Mouse (Mus musculus): ENCODE results near the gene Entpd1.
A peak's percentile ranks its signal among the peaks of the same experiment; 100 is the strongest.

Entpd1 gene

GRCm38 (mm10) chr19:40722137-40723038 is 110.2 kb downstream of the Entpd1 start:
- DNase-seq (ENCODE audit: low read depth, low spot score) = peak; percentile 41

GRCm38 (mm10) chr19:40723516-40723915 is 111.3 kb downstream of the Entpd1 start:
- no peak for DNase-seq (ENCODE audit: low read depth, low spot score)

DNA sequence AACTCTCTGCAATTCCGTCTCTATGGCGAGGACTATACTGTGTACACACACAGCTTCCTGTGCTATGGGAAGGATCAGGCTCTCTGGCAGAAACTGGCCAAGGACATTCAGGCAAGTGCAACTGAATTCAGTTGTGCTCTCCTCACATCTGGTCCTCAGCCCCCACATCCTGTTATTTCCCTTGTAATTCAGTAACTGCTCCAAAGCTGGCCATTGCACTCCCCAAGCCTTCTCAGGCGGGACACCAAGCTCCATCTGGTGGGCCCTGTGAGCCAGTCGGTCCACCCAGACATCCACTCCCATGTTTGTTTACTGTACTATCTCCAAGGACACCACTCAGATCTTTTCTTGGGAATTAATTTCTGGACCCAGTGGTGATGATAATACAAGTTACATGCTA is 114.0 kb downstream of the Entpd1 start:
- no peak for DNase-seq (ENCODE audit: low read depth, low spot score)

GRCm38 (mm10) chr19:40726614-40727013 is 114.4 kb downstream of the Entpd1 start:
- DNase-seq (ENCODE audit: low read depth, low spot score) = no peak

GRCm38 (mm10) chr19:40728213-40728612 is 116.0 kb downstream of the Entpd1 start:
- no peak for DNase-seq (ENCODE audit: low read depth, low spot score)

GRCm38 (mm10) chr19:40728732-40729420 is 116.7 kb downstream of the Entpd1 start:
- no peak for DNase-seq (ENCODE audit: low read depth, low spot score)

- no peak for DNase-seq (ENCODE audit: low read depth, low spot score)
These were observed 121.2 kb downstream of the Entpd1 start for GRCm38 (mm10) chr19:40733409-40733808.

- DNase-seq (ENCODE audit: low read depth, low spot score) = no peak
These were observed 121.7 kb downstream of the Entpd1 start for GRCm38 (mm10) chr19:40733849-40734248.

GRCm38 (mm10) chr19:40736680-40737512 is 124.7 kb downstream of the Entpd1 start:
- DNase-seq (ENCODE audit: low read depth, low spot score) = peak; percentile 91

DNA sequence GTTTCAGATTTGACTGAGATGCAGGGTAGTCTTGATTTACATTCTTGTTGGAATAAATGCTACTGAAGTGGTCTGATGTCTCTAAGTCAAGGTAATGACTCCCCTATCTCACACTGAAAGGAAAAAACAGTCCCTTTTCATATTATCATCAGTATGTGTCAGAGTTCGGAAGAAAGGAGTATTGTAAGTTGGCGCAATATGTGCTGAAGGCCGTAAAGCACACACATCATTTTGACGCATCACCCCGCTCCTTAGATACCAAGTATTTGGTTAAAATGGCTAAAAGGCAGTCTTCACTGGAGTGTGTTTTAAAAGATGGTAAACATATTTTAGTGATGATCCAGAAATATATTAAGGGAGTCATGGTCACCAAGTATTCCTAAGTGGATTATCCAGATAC is 125.4 kb downstream of the Entpd1 start:
- no peak for DNase-seq (ENCODE audit: low read depth, low spot score)

- no peak for DNase-seq (ENCODE audit: low read depth, low spot score)
These were observed 126.6 kb downstream of the Entpd1 start for GRCm38 (mm10) chr19:40738683-40739324.

- peak; percentile 60 for DNase-seq (ENCODE audit: low read depth, low spot score)
These were observed 134.4 kb downstream of the Entpd1 start for GRCm38 (mm10) chr19:40746603-40747002.

DNA sequence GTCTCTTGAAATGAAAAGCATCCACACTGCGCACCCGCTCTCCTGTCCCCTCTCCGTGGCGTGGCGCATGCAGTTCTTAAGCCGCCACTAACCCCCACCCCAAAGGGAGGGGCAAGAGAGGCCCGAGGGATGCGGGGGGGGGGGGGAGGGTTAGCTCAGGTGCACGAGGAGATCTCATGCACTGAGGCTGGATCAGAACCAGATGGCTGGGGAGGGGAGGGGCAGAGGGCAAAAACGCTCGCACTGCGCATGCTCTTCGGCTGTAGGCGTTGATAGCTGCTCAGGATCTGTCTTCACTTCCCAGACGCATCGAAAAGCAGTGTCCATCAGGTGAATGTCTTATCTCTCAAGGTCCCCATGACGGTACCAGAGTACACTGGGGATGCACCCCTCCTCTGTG is 136.4 kb downstream of the Entpd1 start, which contains the start of gene Cc2d2b:
Gene Cc2d2b (plus strand): TSS at position 195 of the 400 bp plus-strand sequence.
- peak; percentile 77 for DNase-seq (ENCODE audit: low read depth, low spot score)

DNA sequence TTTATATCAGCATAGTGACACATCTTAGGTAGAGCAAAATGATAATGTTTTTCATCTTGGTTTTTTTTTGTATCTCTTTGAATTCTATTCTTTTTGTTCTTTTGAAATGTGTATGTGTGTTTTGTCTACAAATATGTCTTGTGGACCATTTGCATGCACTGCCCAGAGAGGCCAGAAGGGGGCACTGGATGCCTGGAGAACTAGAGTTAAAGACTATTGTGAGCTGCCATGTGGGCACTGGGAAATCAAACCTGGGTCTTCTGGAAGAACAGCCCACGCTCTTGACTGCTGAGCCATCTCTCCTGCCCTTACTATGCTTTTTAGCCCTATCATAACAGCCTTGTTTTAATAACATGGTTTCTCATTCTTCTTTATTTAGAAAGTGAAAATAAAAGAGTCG is 142.1 kb downstream of the Entpd1 start:
- DNase-seq (ENCODE audit: low read depth, low spot score) = peak; percentile 79

DNA sequence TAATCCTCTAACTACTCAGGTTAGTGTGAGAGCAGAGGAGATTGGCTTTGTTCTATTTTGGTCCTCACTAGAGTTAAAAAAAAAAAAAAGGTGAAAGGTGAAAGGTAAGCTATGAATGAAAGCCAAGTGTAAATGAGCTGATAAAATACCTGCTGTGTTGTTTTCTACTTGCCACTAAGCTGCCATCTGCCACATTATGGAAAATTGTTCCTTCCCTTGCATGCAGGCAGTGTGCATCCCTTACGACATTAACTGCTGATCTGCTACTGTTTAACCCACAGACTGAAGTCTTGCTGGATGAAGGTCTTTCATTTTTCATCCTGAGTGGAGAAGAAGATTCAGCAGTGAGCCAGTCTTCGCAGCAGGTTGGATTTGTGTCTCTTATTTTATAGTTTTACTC is 147.9 kb downstream of the Entpd1 start:
- DNase-seq (ENCODE audit: low read depth, low spot score) = no peak

GRCm38 (mm10) chr19:40762023-40762759 is 150.0 kb downstream of the Entpd1 start:
- peak; percentile 40 for DNase-seq (ENCODE audit: low read depth, low spot score)

DNA sequence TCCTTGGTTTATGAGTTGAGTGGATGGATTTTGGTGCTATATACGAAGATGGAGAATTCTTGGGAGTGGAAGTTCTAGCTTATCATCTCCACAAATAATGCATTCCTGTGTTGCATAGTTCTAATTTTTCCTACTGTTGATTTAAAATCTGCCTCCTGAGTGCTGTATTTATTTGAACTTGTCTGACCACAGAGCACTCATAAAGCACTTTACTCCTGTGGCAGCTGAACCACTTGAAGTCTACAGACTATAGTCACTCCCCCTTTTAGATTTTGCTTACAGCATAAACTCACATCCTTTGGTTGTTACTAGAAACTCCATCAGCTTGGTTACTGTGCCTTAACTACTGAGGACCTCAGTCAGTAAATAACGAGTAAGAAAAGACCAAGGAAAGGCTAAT is 155.0 kb downstream of the Entpd1 start:
- DNase-seq (ENCODE audit: low read depth, low spot score) = no peak

DNA sequence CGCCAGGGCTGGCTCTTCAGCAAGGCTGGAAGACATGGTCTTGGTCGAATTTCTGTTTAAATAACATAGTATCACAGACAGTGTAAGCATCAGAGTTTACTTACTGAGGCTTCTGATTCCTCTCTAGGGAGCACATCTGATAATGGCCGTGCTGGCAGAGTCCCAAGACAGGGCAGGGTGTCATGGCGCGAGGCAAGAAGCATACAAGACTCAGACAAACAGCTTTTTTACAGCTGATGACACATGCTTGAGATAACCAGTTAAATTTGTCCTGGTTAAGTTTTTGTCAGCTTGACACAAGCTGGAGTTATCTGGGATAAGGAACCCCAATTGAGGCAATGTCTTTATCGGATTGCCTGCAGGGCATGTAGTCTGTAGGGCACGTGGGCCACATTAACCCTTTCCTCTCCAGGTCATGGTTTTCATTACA is 157.2 kb downstream of the Entpd1 start:
- no peak for DNase-seq (ENCODE audit: low read depth, low spot score)

GRCm38 (mm10) chr19:40788004-40788714 is 176.0 kb downstream of the Entpd1 start:
- no peak for DNase-seq (ENCODE audit: low read depth, low spot score)

DNA sequence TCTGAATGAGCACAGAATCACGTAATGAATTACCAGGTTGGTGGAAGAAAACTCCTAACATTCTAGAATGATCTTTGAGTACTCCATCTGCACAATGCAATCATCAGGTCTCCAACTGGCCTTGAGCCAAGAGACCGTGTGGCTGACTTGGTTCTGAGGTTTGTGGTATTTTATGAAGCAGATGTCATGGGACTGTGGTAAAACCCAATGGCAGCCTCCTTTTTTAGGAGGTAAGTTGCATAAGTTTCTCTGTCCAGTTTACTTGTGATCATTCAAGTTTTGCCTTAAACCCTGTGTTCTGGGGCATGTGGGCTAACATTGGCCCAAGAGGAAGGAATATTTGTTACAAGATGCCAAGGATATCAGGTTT is 176.5 kb downstream of the Entpd1 start:
- DNase-seq (ENCODE audit: low read depth, low spot score) = no peak

All from ES-CJ7 (cell line).